Mouse (Mus musculus): ENCODE results near the gene Dus3l. TPM values are rescaled to one million over a fixed set of nuclear protein-coding genes. Genes with fewer than 3 reads are reported as not detected.

Dus3l gene
- polyA plus RNA-seq, 1 experiment from 2014 or later, result 42.3 TPM

GRCm38 (mm10) chr17:56768941-56769340, 4.4 kb downstream of the Dus3l start:
- no peak for TF ChIP-seq CTCF (IDR thresholded peaks at IDR 0.05; ENCODE audit: low read depth)
- 0 out of 2 replicates have a peak, but pooled peaks cover 3% of the 10 kb centered on the region for H3K4me1 ChIP-seq (ENCODE audit: insufficient read depth)
- ATAC-seq (ENCODE audit: insufficient read depth) (no peak), DNase-seq (no peak)
- WGBS, result 92% methylated on average over 11 of the region's 11 CpGs
- no peak overlapping the region for H3K4me2 ChIP-seq
- no peak overlapping the region for H3K4me3 ChIP-seq (ENCODE audit: low read depth, low read length)
- no peak overlapping the region for H3K27ac ChIP-seq (ENCODE audit: low read depth)
- peaks cover 44% of the 10 kb centered on the region for H3K36me3 ChIP-seq (ENCODE audit: insufficient read depth)
- H3K27me3 ChIP-seq (ENCODE audit: insufficient read depth, low read length), result no peaks in the 10 kb centered on the region
- no peaks in the 10 kb centered on the region for H3K9me3 ChIP-seq (ENCODE audit: low read depth, low read length)
- H3K9ac ChIP-seq, result no peak overlapping the region

DNA sequence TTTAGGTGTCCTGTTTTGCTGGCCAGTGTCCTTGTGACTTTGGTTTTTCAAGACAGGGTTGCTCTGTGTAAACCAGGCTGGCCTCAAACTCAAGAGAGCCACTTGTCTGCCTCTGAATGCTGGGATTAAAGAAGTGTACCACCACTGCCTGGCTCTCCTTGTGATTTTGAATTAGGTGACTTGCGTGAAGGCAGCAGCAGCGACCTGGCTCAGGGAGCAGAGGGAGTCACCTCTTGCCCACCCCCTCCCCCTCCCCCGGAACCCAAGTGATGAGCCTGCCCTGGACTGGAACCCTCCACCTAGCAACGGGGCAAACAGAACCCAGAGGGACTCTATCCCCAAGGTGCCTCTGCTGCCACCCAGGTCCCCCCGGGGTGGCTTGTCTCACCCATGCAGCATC, 5.4 kb downstream of the Dus3l start, which contains the start of gene Prr22:
TSS of gene Prr22 (plus strand) at position 301 of the 400 bp plus-strand sequence.
- H3K36me3 ChIP-seq (ENCODE audit: insufficient read depth), result peaks cover 44% of the 10 kb centered on the region
- DNase-seq, result no peak
- no peak within 1 kb of the TSS for H3K9ac ChIP-seq
- H3K9me3 ChIP-seq (ENCODE audit: low read depth, low read length), result no peaks in the 10 kb centered on the region
- WGBS, result 94% methylated on average over 5 of the region's 5 CpGs
- no peak within 1 kb of the TSS for H3K27ac ChIP-seq (ENCODE audit: low read depth)
- no peak within 1 kb of the TSS for H3K4me3 ChIP-seq (ENCODE audit: low read depth, low read length)
- H3K4me1 ChIP-seq (ENCODE audit: insufficient read depth), result 0 out of 2 replicates have a peak, but pooled peaks cover 3% of the 10 kb centered on the region
- no peaks in the 10 kb centered on the region for H3K27me3 ChIP-seq (ENCODE audit: insufficient read depth, low read length)
- no peak for TF ChIP-seq CTCF (IDR thresholded peaks at IDR 0.05; ENCODE audit: low read depth)
- no peak within 1 kb of the TSS for H3K4me2 ChIP-seq
- ATAC-seq (ENCODE audit: insufficient read depth), result no peak

GRCm38 (mm10) chr17:56777568-56777967, 13.0 kb downstream of the Dus3l start:
- no peak overlapping the region for H3K4me2 ChIP-seq
- no peaks in the 10 kb centered on the region for H3K36me3 ChIP-seq (ENCODE audit: insufficient read depth)
- no peaks in the 10 kb centered on the region for H3K4me1 ChIP-seq (ENCODE audit: insufficient read depth)
- no peak overlapping the region for H3K4me3 ChIP-seq (ENCODE audit: low read depth, low read length)
- WGBS, result 91% methylated on average over 11 of the region's 11 CpGs
- ATAC-seq (ENCODE audit: insufficient read depth) (no peak), DNase-seq (no peak)
- peak; percentile 19; the same call in 1 of the 2 replicates for TF ChIP-seq CTCF (IDR thresholded peaks at IDR 0.05; ENCODE audit: low read depth)
- no peak overlapping the region for H3K27ac ChIP-seq (ENCODE audit: low read depth)
- H3K9ac ChIP-seq, result no peak overlapping the region
- H3K27me3 ChIP-seq (ENCODE audit: insufficient read depth, low read length), result no peaks in the 10 kb centered on the region
- H3K9me3 ChIP-seq (ENCODE audit: low read depth, low read length), result no peaks in the 10 kb centered on the region

DNA sequence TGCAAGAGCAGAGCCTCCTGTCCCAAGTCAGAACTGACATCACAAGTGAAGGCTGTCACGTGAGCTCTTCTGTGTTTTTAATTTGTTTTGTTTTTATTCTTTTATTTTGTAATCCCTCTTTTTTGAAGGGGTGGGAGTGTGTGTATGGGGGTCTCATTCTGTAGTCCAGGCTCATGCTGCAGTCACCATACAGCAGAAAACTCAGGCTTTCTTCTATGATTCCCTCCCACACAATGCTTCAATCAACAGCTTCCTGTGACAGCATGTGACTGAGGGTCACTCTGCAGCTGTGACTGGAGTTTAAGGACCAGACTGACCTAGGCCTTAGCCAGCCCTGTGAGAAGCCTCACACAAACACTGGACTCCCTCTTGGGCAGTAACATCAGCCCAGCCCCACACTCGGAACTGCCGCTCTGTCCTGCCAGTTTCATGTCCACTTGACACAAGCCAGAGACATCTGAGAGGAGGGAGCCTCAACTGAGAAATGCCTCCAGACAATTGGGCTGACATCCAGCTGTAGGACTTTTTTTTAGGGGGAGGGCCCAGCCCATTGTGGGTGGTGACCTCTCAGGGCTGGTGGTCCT, 14.3 kb downstream of the Dus3l start:
- WGBS, result 38% methylated on average over 3 of the region's 3 CpGs

GRCm38 (mm10) chr17:56780291-56780978, 15.9 kb downstream of the Dus3l start:
- Histone ChIP-seq H3K9me3 (ENCODE audit: low read depth, low read length) (no peaks in the 10 kb centered on the region), H3K9ac (no peak overlapping the region), H3K4me3 (ENCODE audit: low read depth, low read length) (no peak overlapping the region), H3K4me1 (ENCODE audit: insufficient read depth) (no peaks in the 10 kb centered on the region), H3K36me3 (ENCODE audit: insufficient read depth) (no peaks in the 10 kb centered on the region), H3K27ac (ENCODE audit: low read depth) (no peak overlapping the region), H3K27me3 (ENCODE audit: insufficient read depth, low read length) (no peaks in the 10 kb centered on the region), H3K4me2 (no peak overlapping the region)
- TF ChIP-seq CTCF (IDR thresholded peaks at IDR 0.05; ENCODE audit: low read depth), result no peak
- ATAC-seq (ENCODE audit: insufficient read depth) (no peak), DNase-seq (no peak)
- WGBS, result 70% methylated on average over 13 of the region's 13 CpGs

More for the DNA sequence above, 14.3 kb downstream of the Dus3l start:
- TF ChIP-seq CTCF (IDR thresholded peaks at IDR 0.05; ENCODE audit: low read depth), result no peak
- Histone ChIP-seq H3K27me3 (ENCODE audit: insufficient read depth, low read length) (no peaks in the 10 kb centered on the region), H3K4me3 (ENCODE audit: low read depth, low read length) (no peak overlapping the region), H3K4me1 (ENCODE audit: insufficient read depth) (no peaks in the 10 kb centered on the region), H3K4me2 (no peak overlapping the region), H3K36me3 (ENCODE audit: insufficient read depth) (no peaks in the 10 kb centered on the region), H3K9me3 (ENCODE audit: low read depth, low read length) (no peaks in the 10 kb centered on the region), H3K9ac (no peak overlapping the region), H3K27ac (ENCODE audit: low read depth) (no peak overlapping the region)
- DNase-seq, result peak; percentile 26
- peak; percentile 55; the same call in 1 of the 2 replicates for ATAC-seq (ENCODE audit: insufficient read depth)

- Histone ChIP-seq H3K27me3 (ENCODE audit: insufficient read depth, low read length) (no peaks in the 10 kb centered on the region), H3K36me3 (ENCODE audit: insufficient read depth) (no peaks in the 10 kb centered on the region), H3K4me1 (ENCODE audit: insufficient read depth) (no peaks in the 10 kb centered on the region), H3K4me2 (no peak overlapping the region), H3K27ac (ENCODE audit: low read depth) (no peak overlapping the region), H3K9ac (no peak overlapping the region), H3K4me3 (ENCODE audit: low read depth, low read length) (no peak overlapping the region), H3K9me3 (ENCODE audit: low read depth, low read length) (no peaks in the 10 kb centered on the region)
- no peak for ATAC-seq (ENCODE audit: insufficient read depth)
- WGBS, result 60% methylated on average over 3 of the region's 3 CpGs
- no peak for DNase-seq
- no peak for TF ChIP-seq CTCF (IDR thresholded peaks at IDR 0.05; ENCODE audit: low read depth)
These were observed 24.3 kb downstream of the Dus3l start for GRCm38 (mm10) chr17:56788886-56789285.

GRCm38 (mm10) chr17:56789286-56789685, 24.7 kb downstream of the Dus3l start:
- no peak for ATAC-seq (ENCODE audit: insufficient read depth)
- no peak for TF ChIP-seq CTCF (IDR thresholded peaks at IDR 0.05; ENCODE audit: low read depth)
- Histone ChIP-seq H3K27ac (ENCODE audit: low read depth) (no peak overlapping the region), H3K4me1 (ENCODE audit: insufficient read depth) (no peaks in the 10 kb centered on the region), H3K4me3 (ENCODE audit: low read depth, low read length) (no peak overlapping the region), H3K9ac (no peak overlapping the region), H3K9me3 (ENCODE audit: low read depth, low read length) (no peaks in the 10 kb centered on the region), H3K27me3 (ENCODE audit: insufficient read depth, low read length) (no peaks in the 10 kb centered on the region), H3K36me3 (ENCODE audit: insufficient read depth) (no peaks in the 10 kb centered on the region), H3K4me2 (no peak overlapping the region)
- DNase-seq, result no peak
- 68% methylated on average over 6 of the region's 6 CpGs for WGBS

All from lung, embryonic 14.5 days (tissue).